Mouse (Mus musculus) thymus, postnatal 4 days (tissue): ENCODE measurements at regions not wholly inside any gene's neighbourhood (a gene's known extent, or its start where the extent isn't known, plus 50 kb on each side); places are given as distances from the start of the nearest gene placed in this dataset.

ENCODE experiments used
- DNase-seq: peaks from one replicate; pipeline ENCODE4 v3.0.0; 2021

GRCm38 (mm10) chr10:20776640-20777413, 51.9 kb upstream of the Pde7b start:
- no peak for DNase-seq

GRCm38 (mm10) chr10:20775731-20776429, 51.0 kb upstream of the Pde7b start:
- DNase-seq: no peak
